Mouse (Mus musculus) kidney, adult 2 months (tissue): Measurements from ENCODE around the gene Creb1. TPM values are rescaled to one million over a fixed set of nuclear protein-coding genes. Genes with fewer than 3 reads are reported as not detected.
A peak's percentile ranks its signal among the peaks of the same experiment; 100 is the strongest.

ENCODE experiments used
- DNase-seq: peaks from one replicate; pipeline ENCODE4 v3.0.0; 2021
- H3K27ac ChIP-seq: fragments of 200-500 bp; 2 replicates; pipeline ENCODE4 v1.5.1; 2012; ENCODE audit warnings: low read depth, low read length, control low read depth, inconsistent platforms; ENCODE audit not compliant: insufficient read depth
- H3K27me3 ChIP-seq: fragments of 200-500 bp; replicated peaks from 2 replicates; pipeline ENCODE4 v1.6.1; 2012; ENCODE audit warnings: mild to moderate bottlenecking, moderate library complexity, low read length, inconsistent platforms; ENCODE audit not compliant: control insufficient read depth, insufficient read depth
- H3K36me3 ChIP-seq: fragments of 200-500 bp; 2 replicates; pipeline ENCODE4 v1.6.1; 2012; ENCODE audit warnings: mild to moderate bottlenecking, moderate library complexity, low read length, inconsistent platforms; ENCODE audit not compliant: control insufficient read depth, insufficient read depth
- H3K4me1 ChIP-seq: fragments of 200-500 bp; 2 replicates; pipeline ENCODE4 v1.6.1; 2011; ENCODE audit warnings: low read length; ENCODE audit not compliant: control insufficient read depth, insufficient read depth
- H3K4me3 ChIP-seq: fragments of 200-500 bp; 2 replicates; pipeline ENCODE4 v1.5.1; 2011; ENCODE audit warnings: mild to moderate bottlenecking, low read depth, low read length, control low read depth; ENCODE audit not compliant: insufficient read depth
- CTCF ChIP-seq: fragments of 200-500 bp; conservative IDR thresholded peaks from 2 replicates; pipeline ENCODE4 v1.5.1; 2011; ENCODE audit warnings: low read depth, mild to moderate bottlenecking, control low read depth, low read length, moderate library complexity, mixed read lengths; ENCODE audit not compliant: insufficient read depth, insufficient read length
- POLR2A ChIP-seq: fragments of 200-500 bp; IDR thresholded peaks from one replicate; pipeline ENCODE4 v1.6.1; 2011; ENCODE audit warnings: low read depth, low read length, control low read depth
- WGBS: fragments of 180-500 bp; shearing (Covaris S2); methylation state at CpG from one replicate; pipeline ENCODE4 v1.1.7; 2018; 5-methylcytosine and 5-hydroxymethylcytosine counted together
- polyA plus RNA-seq: library from polyadenylated mRNA; depleted of rRNA; stranded (reverse); fragments of >200 nt; gene quantifications from 2 replicates; pipeline ENCODE4 v1.2.3, GENCODE M21; 2012

Creb1 gene
- polyA plus RNA-seq, 1 experiment = 12.5 TPM

DNA sequence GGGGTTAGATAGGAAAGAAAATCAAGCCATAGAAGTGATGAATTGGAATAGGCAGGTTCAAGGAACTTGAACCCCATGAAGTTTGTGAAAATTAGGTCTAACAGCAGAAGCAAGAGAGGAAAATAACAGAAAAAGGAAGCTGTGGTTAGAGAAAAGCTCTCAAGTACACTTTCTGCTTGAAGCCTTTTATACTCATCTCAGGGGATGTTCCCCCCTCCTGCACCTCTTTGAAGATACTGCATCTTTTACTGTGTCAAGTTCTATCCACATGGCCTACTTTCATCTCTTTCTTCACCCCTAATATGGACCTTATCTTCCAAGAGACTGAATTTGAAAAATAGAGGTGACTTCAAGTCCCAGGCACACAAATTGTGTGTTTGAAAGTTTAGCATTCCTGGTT lies 4.8 kb upstream of the Creb1 start:
- Histone ChIP-seq H3K4me3 (no peak overlapping the region), H3K4me1 (no peaks in the 10 kb centered on the region), H3K36me3 (no peaks in the 10 kb centered on the region), H3K27ac (no peak overlapping the region), H3K27me3 (no peaks in the 10 kb centered on the region)
- DNase-seq = no peak
- no peak for TF ChIP-seq POLR2A
- TF ChIP-seq CTCF = no peak

DNA sequence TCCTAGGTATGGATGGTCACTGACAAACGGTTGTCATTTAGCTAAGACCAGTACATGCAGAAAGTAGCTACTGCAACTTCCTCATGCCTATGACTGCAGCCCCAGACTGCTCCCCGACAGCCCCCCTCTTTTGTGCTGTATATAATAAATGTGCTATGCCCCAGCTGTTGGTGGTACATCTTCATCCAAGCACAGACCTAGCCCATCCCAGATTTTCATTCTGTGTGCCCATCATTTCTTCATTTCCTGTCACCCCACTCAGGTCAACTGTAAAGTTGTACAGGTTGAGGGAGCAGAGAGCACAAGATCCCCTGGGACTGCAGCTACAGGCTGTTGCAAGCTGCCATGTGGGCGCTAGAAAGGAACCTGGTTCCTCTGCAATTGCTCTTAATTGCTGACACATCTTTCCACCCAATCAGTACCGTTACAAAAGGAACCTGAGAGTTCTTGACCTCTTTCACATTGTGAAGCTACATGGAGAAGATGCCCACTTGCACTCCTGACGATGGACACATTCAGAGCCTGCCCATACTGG lies 2.6 kb upstream of the Creb1 start:
- DNase-seq = no peak
- no peak overlapping the region for H3K4me3 ChIP-seq
- WGBS = 91% methylated on average over 5 of the region's 5 CpGs
- TF ChIP-seq POLR2A (no peak), CTCF (no peak)
- H3K36me3 ChIP-seq = no peaks in the 10 kb centered on the region
- H3K4me1 ChIP-seq = no peaks in the 10 kb centered on the region; the same call in none of the 2 replicates
- H3K27ac ChIP-seq = no peak overlapping the region
- no peaks in the 10 kb centered on the region for H3K27me3 ChIP-seq

DNA sequence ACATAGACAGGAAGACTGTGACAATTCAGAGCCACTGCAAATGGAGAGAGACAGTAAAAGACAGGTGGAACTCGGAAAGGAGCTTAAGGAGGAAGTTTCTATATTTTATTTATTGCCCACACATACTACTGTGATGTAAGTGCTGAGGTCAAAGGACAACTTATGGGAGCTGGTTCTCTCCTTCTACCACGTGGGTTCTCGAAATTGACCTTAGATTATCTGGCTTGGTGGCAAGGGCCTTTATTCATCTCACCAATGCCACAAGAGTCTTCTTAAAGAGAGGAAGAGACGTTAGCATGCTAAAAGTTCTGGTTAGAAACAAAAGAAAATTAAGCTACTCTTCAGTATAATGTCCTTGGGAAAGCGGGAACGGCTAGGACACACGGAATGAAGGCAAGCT lies 897 bp upstream of the Creb1 start:
- Histone ChIP-seq H3K27me3 (no peaks in the 10 kb centered on the region), H3K4me1 (no peaks in the 10 kb centered on the region; the same call in none of the 2 replicates), H3K27ac (no peak overlapping the region), H3K4me3 (peak overlapping the region; percentile 69), H3K36me3 (no peaks in the 10 kb centered on the region)
- TF ChIP-seq POLR2A (no peak), CTCF (no peak)
- DNase-seq = no peak
- WGBS = 19% methylated on average over 7 of the region's 7 CpGs

DNA sequence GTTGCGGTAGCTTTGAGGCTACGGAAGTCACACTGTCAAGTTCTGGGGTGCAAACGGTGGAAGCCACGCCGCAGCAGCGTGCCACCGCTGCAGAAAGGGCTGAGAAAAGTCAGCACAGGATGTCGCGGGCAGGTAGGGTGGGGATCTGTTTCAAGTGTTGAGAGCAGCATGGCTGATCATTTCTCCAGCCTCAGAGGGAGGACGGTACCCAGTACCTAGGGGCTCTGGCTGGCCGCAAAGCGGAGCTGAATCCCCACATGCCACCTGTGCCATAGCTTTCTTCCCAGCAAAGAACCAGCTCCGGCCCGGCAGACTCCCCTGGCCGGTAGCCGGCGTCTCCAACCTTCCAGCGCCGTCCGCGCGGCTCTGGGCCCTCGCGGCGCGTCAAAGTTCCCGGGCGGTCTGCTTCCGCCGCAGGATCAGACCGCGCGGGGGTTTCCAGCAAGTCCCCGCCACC lies 350 bp upstream of the Creb1 start:
- Histone ChIP-seq H3K4me1 (no peaks in the 10 kb centered on the region; the same call in none of the 2 replicates), H3K27me3 (no peaks in the 10 kb centered on the region), H3K27ac (peak overlapping the region; percentile 70), H3K36me3 (no peaks in the 10 kb centered on the region), H3K4me3 (peak overlapping the region; percentile 69)
- no peak for DNase-seq
- no peak for TF ChIP-seq CTCF
- no peak for TF ChIP-seq POLR2A
- WGBS = under 1% methylated on average over 34 of the region's 34 CpGs

DNA sequence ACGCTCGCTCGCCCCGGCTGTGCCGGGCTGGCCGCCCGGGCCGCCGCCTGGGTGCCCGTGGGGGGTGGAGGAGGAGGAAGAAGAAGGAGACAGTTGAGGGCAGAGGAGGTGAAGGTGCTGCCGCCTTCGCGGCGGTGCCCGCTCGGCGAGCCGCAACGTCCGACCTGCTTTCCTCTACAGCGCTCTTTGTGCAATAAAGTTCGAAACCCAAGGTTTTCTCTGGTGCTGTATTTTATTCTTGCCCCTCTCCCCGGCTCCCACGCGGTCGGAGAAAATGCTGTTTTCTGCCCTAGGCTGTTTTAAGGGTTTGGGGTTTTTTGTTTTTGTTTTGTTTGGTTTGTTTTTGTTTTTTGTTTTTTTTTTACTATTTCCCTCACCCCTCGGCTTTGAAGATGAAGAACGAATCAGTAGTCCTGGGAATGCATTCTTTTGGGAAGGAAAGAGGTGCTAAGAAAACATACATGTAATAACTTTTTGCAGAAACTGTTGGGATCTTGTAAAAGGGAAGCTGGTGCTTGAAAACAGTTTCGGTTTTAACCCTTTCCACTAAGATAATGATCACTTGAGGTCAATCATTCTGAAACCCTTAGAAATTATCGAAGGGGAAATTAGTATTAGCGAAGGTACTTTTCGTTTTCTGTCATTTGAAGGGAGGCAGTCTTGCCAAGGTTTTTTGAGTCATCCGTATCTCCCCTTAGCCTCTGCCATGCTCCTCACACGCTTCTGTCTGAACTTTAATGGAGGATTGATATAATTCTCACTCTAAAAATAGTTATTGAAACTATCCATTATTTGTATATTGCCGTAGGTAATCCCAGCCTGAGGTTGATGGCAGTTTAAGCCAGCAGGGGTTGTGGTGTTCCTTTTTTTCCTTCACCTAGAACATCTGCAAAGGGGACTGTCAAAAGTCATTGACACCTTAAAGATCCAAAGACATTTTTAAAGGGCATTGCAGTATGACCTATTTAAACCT lies 1.3 kb downstream of the Creb1 start:
- Histone ChIP-seq H3K27ac (peak overlapping the region; percentile 95), H3K36me3 (no peaks in the 10 kb centered on the region), H3K4me1 (peaks cover 2% of the 10 kb centered on the region), H3K4me3 (peak overlapping the region; percentile 56), H3K27me3 (no peaks in the 10 kb centered on the region)
- TF ChIP-seq CTCF = no peak
- TF ChIP-seq POLR2A = no peak
- peak; percentile 72 for DNase-seq
- WGBS = 2% methylated on average over 35 of the region's 35 CpGs

DNA sequence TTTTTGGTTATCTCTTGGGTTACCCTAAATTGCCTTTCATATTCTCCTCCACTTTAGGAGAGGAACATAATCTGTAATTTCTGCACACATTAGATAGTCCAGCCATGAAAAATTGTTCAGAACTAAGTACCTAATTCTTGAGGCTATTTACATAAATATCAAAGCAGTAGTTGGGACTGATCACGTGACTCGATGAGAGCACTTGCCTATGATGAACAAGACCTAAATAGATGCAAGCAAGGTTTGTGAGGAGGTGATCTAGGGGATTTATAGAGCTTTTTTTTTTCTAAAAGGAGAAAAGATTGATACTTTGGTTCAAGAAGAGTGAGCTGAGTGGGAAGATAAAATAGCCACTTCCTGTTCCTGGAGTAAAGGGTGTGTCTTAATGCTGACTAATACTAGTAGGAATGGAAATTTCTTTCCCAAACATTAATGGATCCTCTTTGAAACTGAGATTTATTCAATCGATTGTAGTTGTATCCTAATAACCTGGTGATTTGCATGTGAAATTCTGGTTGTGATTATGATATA lies 6.5 kb downstream of the Creb1 start:
- DNase-seq = no peak
- WGBS = 85% methylated on average over 3 of the region's 3 CpGs
- Histone ChIP-seq H3K27me3 (no peaks in the 10 kb centered on the region), H3K27ac (no peak overlapping the region), H3K4me3 (no peak overlapping the region), H3K4me1 (peaks cover 2% of the 10 kb centered on the region), H3K36me3 (no peaks in the 10 kb centered on the region)
- no peak for TF ChIP-seq POLR2A
- no peak for TF ChIP-seq CTCF

DNA sequence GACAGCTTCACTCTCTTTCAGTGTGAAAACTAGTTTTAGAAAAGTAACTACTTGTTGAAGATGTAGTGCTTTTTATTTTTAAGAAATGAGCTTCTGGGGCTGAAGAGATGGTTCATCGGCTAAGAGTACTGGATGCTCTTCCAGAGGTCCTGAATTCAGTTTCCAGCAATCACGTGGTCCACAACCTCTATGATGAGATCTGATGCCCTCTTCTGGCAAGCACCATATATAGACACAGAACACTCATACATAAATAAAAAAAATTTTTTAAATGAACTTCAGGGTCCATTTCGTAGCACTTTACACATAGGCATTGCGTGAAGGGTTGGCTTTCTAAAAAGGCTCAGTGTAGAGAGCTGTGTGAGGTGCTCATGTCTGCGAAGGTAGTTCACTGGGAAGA lies 11.3 kb downstream of the Creb1 start:
- no peak for TF ChIP-seq CTCF
- no peak for TF ChIP-seq POLR2A
- Histone ChIP-seq H3K27ac (no peak overlapping the region), H3K27me3 (no peaks in the 10 kb centered on the region), H3K36me3 (no peaks in the 10 kb centered on the region), H3K4me1 (peaks cover 2% of the 10 kb centered on the region; the same call in 1 of the 2 replicates), H3K4me3 (no peak overlapping the region)
- DNase-seq = peak; percentile 16
- WGBS = 82% methylated on average over 5 of the region's 5 CpGs
